Mouse (Mus musculus) hindbrain, embryonic 16.5 days (tissue): ENCODE results near the gene Grin2d. TPM values are rescaled to one million over a fixed set of nuclear protein-coding genes. Genes with fewer than 3 reads are reported as not detected.

Experiments
- ATAC-seq: fragments of 200-750 bp; cut with Nextera tagmentation; 2 replicates; pipeline ENCODE4 v1.8.0; 2017; ENCODE audit warnings: moderate TSS enrichment, moderate library complexity
- H3K27ac ChIP-seq: fragments of 300-500 bp; sonication (generic); 2 replicates; pipeline ENCODE4 v1.5.1; 2014; ENCODE audit warnings: low read depth, mild to moderate bottlenecking, control low read depth, low read length, moderate library complexity
- H3K27me3 ChIP-seq: fragments of 300-500 bp; sonication (generic); replicated peaks from 2 replicates; pipeline ENCODE4 v1.6.1; 2014; ENCODE audit warnings: low read length; ENCODE audit not compliant: control insufficient read depth, insufficient read depth
- H3K36me3 ChIP-seq: fragments of 300-500 bp; sonication (generic); 2 replicates; pipeline ENCODE4 v1.6.1; 2014; ENCODE audit warnings: mild to moderate bottlenecking, low read length, moderate library complexity, mixed read lengths; ENCODE audit not compliant: control insufficient read depth, insufficient read depth
- H3K4me1 ChIP-seq: fragments of 300-500 bp; sonication (generic); 2 replicates; pipeline ENCODE4 v1.6.1; 2014; ENCODE audit warnings: low read depth, low read length; ENCODE audit not compliant: control insufficient read depth, insufficient read depth
- H3K4me2 ChIP-seq: fragments of 300-500 bp; sonication (generic); 2 replicates; pipeline ENCODE4 v1.6.1; 2014; ENCODE audit warnings: mild to moderate bottlenecking, low read length, control low read depth, moderate library complexity
- H3K4me3 ChIP-seq: fragments of 300-500 bp; sonication (generic); 2 replicates; pipeline ENCODE4 v1.5.1; 2014; ENCODE audit warnings: mild to moderate bottlenecking, low read length, control low read depth, moderate library complexity
- H3K9ac ChIP-seq: fragments of 300-500 bp; sonication (generic); 2 replicates; pipeline ENCODE4 v1.6.1; 2014; ENCODE audit warnings: low read depth, mild to moderate bottlenecking, control low read depth, low read length, moderate library complexity
- H3K9me3 ChIP-seq: fragments of 300-500 bp; sonication (generic); 2 replicates; pipeline ENCODE4 v1.6.1; 2014; ENCODE audit warnings: mild to moderate bottlenecking, low read length, moderate library complexity; ENCODE audit not compliant: control insufficient read depth
- WGBS: fragments of 180-500 bp; shearing (Covaris S2); extraction: QIAGEN DNeasy Blood & Tissue Kit; methylation state at CpG from one replicate; pipeline ENCODE4 v1.1.7; 2014; 5-methylcytosine and 5-hydroxymethylcytosine counted together
- polyA plus RNA-seq: library from polyadenylated mRNA; unstranded; fragments of >200 nt; fragmentation: Nextera tagmentation; extraction: Ambion mirVana; gene quantifications from 2 replicates; pipeline ENCODE4 v1.2.1, GENCODE M21; 2015

Grin2d gene
- polyA plus RNA-seq, 1 experiment from 2014 or later: 3.4 TPM

GRCm38 (mm10) chr7:45805941-45806340 lies 72.2 kb downstream of the Grin2d start:
- H3K4me3 ChIP-seq: no peak overlapping the region
- H3K4me2 ChIP-seq: no peak overlapping the region
- H3K36me3 ChIP-seq: peaks cover 53% of the 10 kb centered on the region
- no peaks in the 10 kb centered on the region for H3K27me3 ChIP-seq
- H3K4me1 ChIP-seq: no peaks in the 10 kb centered on the region
- 0 out of 2 replicates have a peak overlapping the region, but pooled peaks have one; percentile 19 for H3K27ac ChIP-seq
- 55% methylated on average over 5 of the region's 5 CpGs for WGBS
- no peak overlapping the region for H3K9ac ChIP-seq
- ATAC-seq: no peak
- no peaks in the 10 kb centered on the region for H3K9me3 ChIP-seq

- no peak overlapping the region for H3K4me2 ChIP-seq
- no peaks in the 10 kb centered on the region for H3K27me3 ChIP-seq
- H3K9ac ChIP-seq: no peak overlapping the region
- H3K4me1 ChIP-seq: peaks cover 13% of the 10 kb centered on the region
- H3K4me3 ChIP-seq: no peak overlapping the region
- H3K9me3 ChIP-seq: no peaks in the 10 kb centered on the region
- H3K27ac ChIP-seq: no peak overlapping the region
- WGBS: 94% methylated on average over 6 of the region's 6 CpGs
- peaks cover 29% of the 10 kb centered on the region for H3K36me3 ChIP-seq
- no peak for ATAC-seq
Measured at GRCm38 (mm10) chr7:45802551-45802950, 75.6 kb downstream of the Grin2d start.

- Histone ChIP-seq H3K27ac (no peak overlapping the region), H3K9ac (no peak overlapping the region)
- 3% methylated on average over 12 of the region's 12 CpGs for WGBS
Measured at GRCm38 (mm10) chr7:45801348-45801747, 76.8 kb downstream of the Grin2d start.

GRCm38 (mm10) chr7:45800546-45801204 lies 77.5 kb downstream of the Grin2d start:
- WGBS: 27% methylated on average over 22 of the region's 25 CpGs
- H3K9ac ChIP-seq: no peak overlapping the region
- peaks cover 20% of the 10 kb centered on the region for H3K4me1 ChIP-seq
- H3K4me2 ChIP-seq: no peak overlapping the region; the same call in 1 of the 2 replicates
- H3K27ac ChIP-seq: no peak overlapping the region
- no peaks in the 10 kb centered on the region for H3K9me3 ChIP-seq
- no peak overlapping the region for H3K4me3 ChIP-seq
- H3K36me3 ChIP-seq: peaks cover 26% of the 10 kb centered on the region
- ATAC-seq: peak; percentile 28; the same call in 1 of the 2 replicates
- no peaks in the 10 kb centered on the region for H3K27me3 ChIP-seq

More at GRCm38 (mm10) chr7:45801348-45801747, 76.8 kb downstream of the Grin2d start:
- no peaks in the 10 kb centered on the region for H3K9me3 ChIP-seq
- H3K4me1 ChIP-seq: peaks cover 20% of the 10 kb centered on the region
- no peak overlapping the region for H3K4me3 ChIP-seq
- ATAC-seq: peak; percentile 56
- no peaks in the 10 kb centered on the region for H3K27me3 ChIP-seq
- no peak overlapping the region; the same call in 1 of the 2 replicates for H3K4me2 ChIP-seq
- peaks cover 22% of the 10 kb centered on the region for H3K36me3 ChIP-seq

GRCm38 (mm10) chr7:45800001-45800400 lies 78.2 kb downstream of the Grin2d start:
- no peak overlapping the region for H3K9ac ChIP-seq
- peaks cover 31% of the 10 kb centered on the region for H3K36me3 ChIP-seq
- ATAC-seq: no peak
- H3K4me2 ChIP-seq: no peak overlapping the region
- H3K27me3 ChIP-seq: no peaks in the 10 kb centered on the region
- no peak overlapping the region for H3K4me3 ChIP-seq
- no peaks in the 10 kb centered on the region for H3K9me3 ChIP-seq
- peaks cover 20% of the 10 kb centered on the region for H3K4me1 ChIP-seq
- H3K27ac ChIP-seq: no peak overlapping the region
- 47% methylated on average over 7 of the region's 7 CpGs for WGBS

- H3K9ac ChIP-seq: no peak overlapping the region
- H3K9me3 ChIP-seq: no peaks in the 10 kb centered on the region
- peaks cover 20% of the 10 kb centered on the region for H3K4me1 ChIP-seq
- H3K36me3 ChIP-seq: peaks cover 40% of the 10 kb centered on the region
- H3K4me3 ChIP-seq: no peak overlapping the region
- no peak for ATAC-seq
- no peak overlapping the region for H3K4me2 ChIP-seq
- WGBS: 54% methylated on average over 7 of the region's 7 CpGs
- H3K27me3 ChIP-seq: no peaks in the 10 kb centered on the region
- no peak overlapping the region for H3K27ac ChIP-seq
Measured at GRCm38 (mm10) chr7:45798931-45799330, 79.2 kb downstream of the Grin2d start.

- no peak for ATAC-seq
- Histone ChIP-seq H3K4me3 (peak overlapping the region; percentile 25; the same call in 1 of the 2 replicates), H3K4me1 (peaks cover 20% of the 10 kb centered on the region), H3K9me3 (no peaks in the 10 kb centered on the region), H3K9ac (peak overlapping the region; percentile 63), H3K4me2 (peak overlapping the region; percentile 54), H3K36me3 (peaks cover 45% of the 10 kb centered on the region), H3K27me3 (no peaks in the 10 kb centered on the region), H3K27ac (no peak overlapping the region)
- 4% methylated on average over 19 of the region's 19 CpGs for WGBS
Measured at GRCm38 (mm10) chr7:45798511-45798836, 79.7 kb downstream of the Grin2d start.

- Histone ChIP-seq H3K4me2 (peak overlapping the region; percentile 54), H3K27me3 (no peaks in the 10 kb centered on the region), H3K9me3 (no peaks in the 10 kb centered on the region), H3K27ac (no peak overlapping the region), H3K9ac (peak overlapping the region; percentile 63), H3K4me3 (peak overlapping the region; percentile 25), H3K36me3 (peaks cover 50% of the 10 kb centered on the region), H3K4me1 (peaks cover 20% of the 10 kb centered on the region)
- no peak for ATAC-seq
- 2% methylated on average over 57 of the region's 60 CpGs for WGBS
Measured at GRCm38 (mm10) chr7:45797661-45798510, 80.3 kb downstream of the Grin2d start.

GRCm38 (mm10) chr7:45796950-45797349 lies 81.2 kb downstream of the Grin2d start:
- H3K9ac ChIP-seq: peak overlapping the region; percentile 6; the same call in 1 of the 2 replicates
- H3K27me3 ChIP-seq: no peaks in the 10 kb centered on the region
- H3K4me1 ChIP-seq: peaks cover 20% of the 10 kb centered on the region
- H3K36me3 ChIP-seq: peaks cover 50% of the 10 kb centered on the region
- no peak overlapping the region for H3K4me2 ChIP-seq
- WGBS: 50% methylated on average over 6 of the region's 6 CpGs
- H3K27ac ChIP-seq: no peak overlapping the region
- H3K9me3 ChIP-seq: no peaks in the 10 kb centered on the region
- no peak for ATAC-seq
- no peak overlapping the region for H3K4me3 ChIP-seq
